Mouse (Mus musculus) thymus, postnatal 4 days (tissue): Measurements from ENCODE around the gene Olfr658.

ENCODE experiments used
- DNase-seq: peaks from one replicate; pipeline ENCODE4 v3.0.0; 2021

Olfr658 gene

DNA sequence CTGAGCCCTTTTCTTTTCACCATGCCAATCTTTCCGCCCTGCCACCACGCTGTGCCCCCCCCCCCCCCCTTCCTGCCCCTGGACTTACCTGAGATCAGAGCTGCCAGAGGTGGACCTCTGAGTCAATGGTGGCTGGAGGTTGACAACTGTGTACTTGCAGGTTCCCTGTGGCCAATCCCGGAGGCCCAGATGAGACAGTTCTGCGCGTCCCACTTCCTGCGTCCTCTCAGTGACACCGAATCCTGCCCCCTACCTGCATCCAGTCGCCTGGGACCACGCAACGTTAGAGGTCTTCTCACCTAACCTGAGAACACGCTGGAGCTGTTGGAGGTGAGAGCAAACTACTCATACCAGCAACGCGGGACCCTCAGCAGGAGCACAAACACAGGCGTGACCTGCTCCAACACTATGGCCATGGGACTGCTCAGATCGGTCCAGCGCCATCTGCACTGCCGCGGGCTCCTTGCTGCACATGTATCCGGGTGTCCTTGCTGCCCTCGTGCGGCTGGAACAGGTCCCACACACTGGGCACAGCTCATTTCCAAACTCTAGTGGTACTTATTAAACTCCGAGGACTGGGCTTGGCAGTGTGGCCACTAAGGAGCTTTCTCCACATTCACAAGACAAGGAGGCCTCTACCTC, at the start of gene Olfr658:
Gene Olfr658 (minus strand): TSS at position 465 of the 642 bp plus-strand sequence.
- DNase-seq: peak; percentile 37

DNA sequence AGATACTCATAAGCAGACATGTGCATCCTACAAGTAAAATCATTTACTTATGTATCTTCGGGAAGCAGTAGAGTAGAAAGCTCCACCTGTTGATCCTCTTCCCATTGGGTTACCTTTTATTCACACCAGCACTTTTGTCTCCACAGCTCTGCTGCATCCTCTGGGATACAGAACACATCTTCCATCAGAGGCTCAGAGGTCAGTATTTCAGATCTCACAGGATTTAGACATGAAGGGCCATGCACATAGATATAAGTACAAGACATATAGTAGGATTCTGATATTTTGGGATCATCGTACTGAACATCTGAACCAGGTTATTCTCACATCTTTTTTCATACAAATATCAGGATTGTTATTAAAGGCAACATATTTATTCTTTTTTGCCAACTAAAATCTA, 39.1 kb upstream of the Olfr658 start, which contains the start of gene Olfr661:
Gene Olfr661 (plus strand): TSS at position 301 of the 400 bp plus-strand sequence.
- DNase-seq: no peak

DNA sequence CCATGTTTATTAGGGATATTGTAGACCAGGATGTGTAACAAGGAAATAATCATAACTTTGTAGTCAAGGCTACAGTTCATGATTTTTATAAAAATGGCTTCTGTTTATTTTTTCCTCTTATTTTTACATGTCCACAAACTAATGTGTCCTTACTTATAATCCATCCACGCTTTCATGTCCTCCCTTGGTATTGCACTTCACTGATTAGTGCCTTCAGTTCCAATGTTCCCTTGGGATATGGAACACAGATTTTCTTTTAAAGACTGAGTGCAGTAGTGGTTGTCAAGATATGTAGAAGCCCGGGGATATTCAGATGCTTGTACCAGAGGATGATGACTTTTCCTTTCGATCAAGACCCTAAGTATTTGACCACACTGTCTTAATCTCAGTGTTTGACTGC, 19.3 kb upstream of the Olfr658 start, which contains the start of gene Olfr659:
Gene Olfr659 (plus strand): TSS at position 301 of the 400 bp plus-strand sequence.
- no peak for DNase-seq

DNA sequence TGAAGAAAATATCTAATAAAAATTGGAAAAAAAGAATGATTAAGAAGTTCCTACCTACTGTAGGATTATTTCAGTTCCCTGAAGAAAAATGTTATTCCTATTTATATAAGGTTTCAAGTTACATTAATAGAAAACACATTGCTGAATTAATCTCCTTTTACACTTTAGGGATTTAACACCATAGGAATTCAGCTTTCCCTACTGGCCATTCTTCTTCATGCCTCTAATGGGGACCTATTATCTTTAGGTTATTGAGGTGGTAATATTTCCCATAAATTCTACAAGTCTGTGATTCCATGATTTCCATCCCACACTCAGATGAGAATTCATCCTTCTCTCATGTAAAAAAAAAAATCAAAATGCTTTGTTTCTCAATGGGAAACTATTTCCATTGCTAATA, 22.6 kb downstream of the Olfr658 start, which contains the start of gene Olfr657:
Gene Olfr657 (plus strand): TSS at position 301 of the 400 bp plus-strand sequence.
- DNase-seq: no peak

DNA sequence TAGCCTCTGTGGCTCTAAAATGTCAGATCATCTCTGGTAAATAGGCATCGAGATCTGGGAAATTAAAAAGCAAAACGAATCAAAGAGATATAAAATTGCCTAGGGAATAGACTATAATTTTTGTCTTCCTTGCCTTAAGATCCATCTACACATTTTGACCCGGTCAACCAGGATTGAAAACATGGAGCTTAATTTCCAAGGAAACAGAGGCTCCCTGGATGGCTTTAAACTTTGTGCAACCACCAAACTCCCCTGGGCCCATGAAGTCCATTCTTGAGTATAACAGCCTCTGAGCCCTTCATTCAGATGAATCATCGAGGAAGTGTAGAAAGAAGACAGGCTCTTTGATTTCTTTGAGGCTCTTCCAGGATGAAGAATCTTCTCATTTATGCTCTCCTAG, 33.5 kb downstream of the Olfr658 start, which contains the start of gene Olfr656:
Gene Olfr656 (plus strand): TSS at position 301 of the 400 bp plus-strand sequence.
- no peak for DNase-seq

DNA sequence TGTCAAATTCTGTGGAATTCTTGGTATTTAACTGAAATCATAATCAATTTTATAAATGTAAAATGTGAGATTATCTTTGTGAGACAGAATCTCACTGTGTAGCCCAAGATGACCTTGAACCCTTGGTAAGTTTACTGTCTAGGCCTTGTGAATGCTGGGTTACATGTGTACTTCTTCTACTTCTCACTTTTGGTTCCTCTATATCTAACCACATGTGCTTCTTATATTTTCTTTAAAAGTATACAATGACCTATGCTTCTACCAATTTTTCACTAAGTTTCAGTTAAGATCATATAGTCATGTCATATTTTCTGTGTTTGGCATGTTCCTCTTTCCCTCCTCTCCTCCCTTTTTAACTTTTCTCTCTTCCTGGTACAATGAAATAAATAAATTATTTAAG, 42.4 kb downstream of the Olfr658 start:
- DNase-seq: no peak

DNA sequence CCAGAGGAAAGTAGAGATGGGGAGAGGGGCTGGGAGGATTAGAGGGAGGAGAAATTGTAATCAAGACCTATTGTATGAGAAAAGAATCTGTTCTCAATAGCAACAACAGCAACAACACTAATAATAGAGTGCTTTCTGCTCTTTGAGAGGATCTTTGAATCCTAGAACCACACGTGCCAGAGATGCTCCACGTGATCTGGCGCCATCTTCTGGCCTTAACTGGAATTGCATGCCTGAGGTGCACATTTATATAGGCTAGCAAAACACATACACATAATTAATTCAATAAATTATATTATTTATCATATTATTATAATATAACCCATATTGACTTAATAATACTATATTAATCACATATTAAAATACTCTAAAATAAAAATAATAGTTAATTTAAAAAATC, 43.9 kb downstream of the Olfr658 start:
- DNase-seq: peak; percentile 77

DNA sequence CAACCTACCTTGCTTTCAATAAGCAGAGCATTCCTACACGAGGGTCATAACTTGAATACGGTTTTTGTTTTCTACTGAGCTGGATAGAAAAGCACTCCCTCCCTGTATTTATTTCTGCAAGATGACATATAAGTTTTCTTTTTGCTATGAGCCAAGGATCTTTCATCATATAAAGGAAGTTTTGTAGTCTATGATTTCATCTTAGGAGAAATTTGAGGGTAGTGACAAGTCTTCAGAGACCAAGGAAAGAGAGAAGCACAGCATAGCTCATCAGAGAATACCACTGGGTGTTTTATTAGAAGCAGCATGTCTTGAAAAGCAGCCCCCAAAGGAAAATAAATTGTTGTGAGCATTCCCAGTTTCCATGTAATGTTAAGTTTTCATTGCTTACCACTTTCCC, 45.4 kb downstream of the Olfr658 start, which contains the start of gene Olfr655:
Gene Olfr655 (minus strand): TSS at position 101 of the 400 bp plus-strand sequence.
- no peak for DNase-seq
